Mouse (Mus musculus): ENCODE results near the gene Gmnn. TPM values are rescaled to one million over a fixed set of nuclear protein-coding genes. Genes with fewer than 3 reads are reported as not detected.
"Not testable (repeated sequence)": the region's sequence is repeated elsewhere in the genome, so short reads cannot be mapped to it uniquely, and the experiment has no call there.

Gmnn gene
- polyA plus RNA-seq, 1 experiment from 2014 or later, result 84.9 TPM

DNA sequence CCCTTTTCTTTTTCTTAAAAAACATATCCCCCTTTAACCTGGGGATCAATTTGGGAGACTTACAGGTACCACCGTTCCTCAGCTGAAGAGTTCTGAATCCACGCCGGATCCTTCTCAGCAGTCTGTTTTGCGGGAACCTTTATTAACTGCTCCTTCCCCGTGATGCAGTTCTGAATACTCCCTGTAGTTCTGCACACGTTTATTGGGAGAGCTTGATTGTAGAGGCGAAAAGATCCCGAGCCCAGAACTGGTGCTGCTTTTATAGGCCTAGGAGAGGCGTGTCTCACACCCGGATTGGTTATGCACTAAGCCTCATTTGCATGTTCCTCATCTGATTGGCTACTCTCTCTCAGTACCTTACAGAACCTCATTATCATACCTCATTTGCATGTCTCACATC, 9.8 kb upstream of the Gmnn start:
- not testable (repeated sequence) for H3K4me3 ChIP-seq (replicated peaks; ENCODE audit: low read length); H3K27me3 ChIP-seq (ENCODE audit: control insufficient read depth, insufficient read depth, low read length); H3K4me1 ChIP-seq (ENCODE audit: control insufficient read depth, insufficient read depth, low read length); H3K27ac ChIP-seq (ENCODE audit: low read length); H3K4me2 ChIP-seq (ENCODE audit: low read depth, low read length); H3K36me3 ChIP-seq (ENCODE audit: control insufficient read depth, insufficient read depth, low read length); H3K9ac ChIP-seq (ENCODE audit: low read length); H3K9me3 ChIP-seq (replicated peaks; ENCODE audit: control insufficient read depth, low read length); ATAC-seq (ENCODE audit: insufficient read depth, low FRiP score)
- 91% methylated on average over 10 of the region's 10 CpGs for WGBS

DNA sequence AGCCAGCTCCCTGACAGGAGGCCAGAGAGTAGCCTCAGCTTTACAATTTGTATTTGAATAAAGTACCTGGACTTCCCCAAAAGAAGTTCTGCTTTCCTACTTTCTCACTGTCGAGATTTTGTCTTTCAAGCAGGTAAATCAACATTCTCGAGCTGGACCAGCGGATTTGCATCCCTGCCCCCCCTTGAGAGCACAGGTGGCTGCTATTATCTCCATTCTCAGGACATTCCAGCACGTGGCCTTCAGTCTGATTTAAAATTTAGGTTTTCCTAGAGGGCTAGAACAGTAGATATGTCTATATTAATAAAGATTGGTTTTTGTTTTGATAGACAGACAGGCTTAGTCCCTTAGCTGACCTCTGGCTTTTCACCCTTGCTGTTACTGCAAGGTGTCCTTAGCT, 6.1 kb upstream of the Gmnn start:
- not testable (repeated sequence) for H3K4me1 ChIP-seq (ENCODE audit: control insufficient read depth, insufficient read depth, low read length); H3K4me3 ChIP-seq (replicated peaks; ENCODE audit: low read length); H3K9ac ChIP-seq (ENCODE audit: low read length); ATAC-seq (ENCODE audit: insufficient read depth, low FRiP score); H3K27me3 ChIP-seq (ENCODE audit: control insufficient read depth, insufficient read depth, low read length); H3K4me2 ChIP-seq (ENCODE audit: low read depth, low read length); H3K36me3 ChIP-seq (ENCODE audit: control insufficient read depth, insufficient read depth, low read length); H3K27ac ChIP-seq (ENCODE audit: low read length); H3K9me3 ChIP-seq (replicated peaks; ENCODE audit: control insufficient read depth, low read length)
- WGBS, result 65% methylated on average over 4 of the region's 4 CpGs

DNA sequence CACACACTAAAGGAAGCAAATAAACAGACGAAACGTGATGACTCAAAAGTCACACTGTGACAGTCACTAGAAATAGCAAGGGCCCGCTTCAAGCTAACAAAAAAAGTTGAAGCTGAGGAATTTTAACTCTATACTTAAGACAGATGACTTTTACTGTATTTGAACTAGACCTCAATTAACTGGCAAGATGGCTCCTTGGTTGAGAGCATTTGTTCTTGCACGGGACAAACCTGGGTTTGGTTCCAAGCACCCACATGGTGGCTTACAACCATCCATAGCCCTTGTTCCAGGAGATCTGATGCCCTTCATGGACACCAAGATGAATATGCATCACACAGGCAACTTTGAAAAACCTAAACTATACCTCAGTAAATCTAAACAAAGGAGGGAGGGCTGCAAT, 531 bp upstream of the Gmnn start:
- Histone ChIP-seq H3K36me3 (ENCODE audit: control insufficient read depth, insufficient read depth, low read length) (0 out of 2 replicates have a peak, but pooled peaks cover 4% of the 10 kb centered on the region), H3K27me3 (ENCODE audit: control insufficient read depth, insufficient read depth, low read length) (no peaks in the 10 kb centered on the region), H3K4me1 (ENCODE audit: control insufficient read depth, insufficient read depth, low read length) (peaks cover 3% of the 10 kb centered on the region; the same call in 1 of the 2 replicates), H3K4me3 (replicated peaks; ENCODE audit: low read length) (peak overlapping the region; percentile 79), H3K9ac (ENCODE audit: low read length) (peak overlapping the region; percentile 89; the same call in 1 of the 2 replicates), H3K27ac (ENCODE audit: low read length) (no peak overlapping the region), H3K9me3 (replicated peaks; ENCODE audit: control insufficient read depth, low read length) (no peaks in the 10 kb centered on the region), H3K4me2 (ENCODE audit: low read depth, low read length) (peak overlapping the region; percentile 69)
- 27% methylated on average over 4 of the region's 4 CpGs for WGBS
- no peak for ATAC-seq (ENCODE audit: insufficient read depth, low FRiP score)

DNA sequence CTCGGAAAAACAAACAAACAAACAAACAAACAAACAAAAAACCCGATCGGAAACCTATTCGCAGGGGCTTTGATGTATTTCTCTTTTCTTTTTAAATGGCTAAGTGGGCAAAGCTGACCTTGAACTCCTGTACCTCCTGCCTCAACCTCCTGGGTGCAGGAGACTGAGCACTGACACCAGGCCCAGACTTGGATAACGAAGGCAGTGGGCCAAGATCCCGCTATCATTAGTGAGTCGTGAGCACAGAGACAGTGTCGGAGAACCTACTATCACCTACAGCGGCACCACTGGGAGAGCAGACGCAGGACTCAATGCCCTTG, 680 bp downstream of the Gmnn start:
- H3K9ac ChIP-seq (ENCODE audit: low read length), result peak overlapping the region; percentile 89
- no peaks in the 10 kb centered on the region for H3K9me3 ChIP-seq (replicated peaks; ENCODE audit: control insufficient read depth, low read length)
- peak overlapping the region; percentile 69 for H3K27ac ChIP-seq (ENCODE audit: low read length)
- WGBS, result 1% methylated on average over 10 of the region's 10 CpGs
- H3K27me3 ChIP-seq (ENCODE audit: control insufficient read depth, insufficient read depth, low read length), result no peaks in the 10 kb centered on the region
- ATAC-seq (ENCODE audit: insufficient read depth, low FRiP score), result no peak
- H3K4me2 ChIP-seq (ENCODE audit: low read depth, low read length), result peak overlapping the region; percentile 69
- peaks cover 3% of the 10 kb centered on the region; the same call in 1 of the 2 replicates for H3K4me1 ChIP-seq (ENCODE audit: control insufficient read depth, insufficient read depth, low read length)
- H3K4me3 ChIP-seq (replicated peaks; ENCODE audit: low read length), result peak overlapping the region; percentile 79
- 0 out of 2 replicates have a peak, but pooled peaks cover 4% of the 10 kb centered on the region for H3K36me3 ChIP-seq (ENCODE audit: control insufficient read depth, insufficient read depth, low read length)

DNA sequence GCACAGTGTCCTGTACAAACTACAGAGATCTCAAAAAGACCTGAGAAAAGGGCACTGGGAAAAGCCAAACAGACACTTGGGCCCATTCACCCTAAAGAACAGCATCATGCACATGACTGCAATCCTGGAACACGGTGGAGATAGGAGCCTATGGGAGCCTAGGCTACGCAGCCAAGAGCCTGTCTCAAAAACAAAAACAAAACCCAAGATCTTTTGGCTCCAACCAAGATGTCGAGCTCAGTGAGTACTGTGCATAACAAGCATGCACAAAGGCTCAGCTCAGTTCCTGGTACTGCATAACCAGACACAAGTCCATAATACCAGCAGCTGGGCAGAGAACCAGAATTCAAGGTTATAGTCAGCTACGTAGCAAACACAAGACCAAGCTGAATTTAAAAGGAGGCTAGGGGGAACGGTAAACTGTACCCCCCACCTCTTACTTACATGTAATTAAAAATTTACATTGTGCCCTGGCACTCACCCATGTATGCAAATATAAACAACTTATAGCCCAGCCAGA, 1.3 kb downstream of the Gmnn start:
- Histone ChIP-seq H3K36me3 (ENCODE audit: control insufficient read depth, insufficient read depth, low read length) (0 out of 2 replicates have a peak, but pooled peaks cover 9% of the 10 kb centered on the region), H3K27ac (ENCODE audit: low read length) (peak overlapping the region; percentile 4; the same call in 1 of the 2 replicates), H3K4me3 (replicated peaks; ENCODE audit: low read length) (peak overlapping the region; percentile 79), H3K4me2 (ENCODE audit: low read depth, low read length) (peak overlapping the region; percentile 69), H3K9me3 (replicated peaks; ENCODE audit: control insufficient read depth, low read length) (no peaks in the 10 kb centered on the region), H3K27me3 (ENCODE audit: control insufficient read depth, insufficient read depth, low read length) (no peaks in the 10 kb centered on the region), H3K9ac (ENCODE audit: low read length) (peak overlapping the region; percentile 89; the same call in 1 of the 2 replicates), H3K4me1 (ENCODE audit: control insufficient read depth, insufficient read depth, low read length) (peaks cover 3% of the 10 kb centered on the region; the same call in 1 of the 2 replicates)
- ATAC-seq (ENCODE audit: insufficient read depth, low FRiP score), result no peak
- WGBS, result 52% methylated on average over 5 of the region's 5 CpGs

DNA sequence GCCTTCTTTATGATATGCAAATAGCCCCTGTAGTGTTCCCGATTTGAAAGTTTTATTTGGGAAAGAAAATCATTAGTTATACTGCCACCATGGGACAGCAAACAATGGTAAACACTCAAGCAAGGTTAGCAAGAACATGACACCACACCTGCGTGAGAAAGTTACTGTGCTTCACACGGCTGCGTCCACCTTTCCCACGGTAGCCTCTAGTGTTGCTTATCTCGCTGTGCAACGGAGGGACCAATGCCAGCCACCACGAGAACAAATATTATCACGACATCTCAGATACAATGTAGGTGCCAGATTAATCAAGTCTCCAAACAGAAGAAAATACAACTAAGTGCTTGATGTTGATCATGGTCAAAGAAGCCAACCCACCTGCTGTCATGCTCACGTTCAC, 2.3 kb downstream of the Gmnn start:
- 67% methylated on average over 10 of the region's 10 CpGs for WGBS
- no peak overlapping the region for H3K4me2 ChIP-seq (ENCODE audit: low read depth, low read length)
- ATAC-seq (ENCODE audit: insufficient read depth, low FRiP score), result no peak
- peaks cover 3% of the 10 kb centered on the region; the same call in 1 of the 2 replicates for H3K4me1 ChIP-seq (ENCODE audit: control insufficient read depth, insufficient read depth, low read length)
- no peak overlapping the region for H3K9ac ChIP-seq (ENCODE audit: low read length)
- no peaks in the 10 kb centered on the region for H3K9me3 ChIP-seq (replicated peaks; ENCODE audit: control insufficient read depth, low read length)
- no peak overlapping the region for H3K4me3 ChIP-seq (replicated peaks; ENCODE audit: low read length)
- H3K27me3 ChIP-seq (ENCODE audit: control insufficient read depth, insufficient read depth, low read length), result no peaks in the 10 kb centered on the region
- 0 out of 2 replicates have a peak, but pooled peaks cover 9% of the 10 kb centered on the region for H3K36me3 ChIP-seq (ENCODE audit: control insufficient read depth, insufficient read depth, low read length)
- no peak overlapping the region for H3K27ac ChIP-seq (ENCODE audit: low read length)

DNA sequence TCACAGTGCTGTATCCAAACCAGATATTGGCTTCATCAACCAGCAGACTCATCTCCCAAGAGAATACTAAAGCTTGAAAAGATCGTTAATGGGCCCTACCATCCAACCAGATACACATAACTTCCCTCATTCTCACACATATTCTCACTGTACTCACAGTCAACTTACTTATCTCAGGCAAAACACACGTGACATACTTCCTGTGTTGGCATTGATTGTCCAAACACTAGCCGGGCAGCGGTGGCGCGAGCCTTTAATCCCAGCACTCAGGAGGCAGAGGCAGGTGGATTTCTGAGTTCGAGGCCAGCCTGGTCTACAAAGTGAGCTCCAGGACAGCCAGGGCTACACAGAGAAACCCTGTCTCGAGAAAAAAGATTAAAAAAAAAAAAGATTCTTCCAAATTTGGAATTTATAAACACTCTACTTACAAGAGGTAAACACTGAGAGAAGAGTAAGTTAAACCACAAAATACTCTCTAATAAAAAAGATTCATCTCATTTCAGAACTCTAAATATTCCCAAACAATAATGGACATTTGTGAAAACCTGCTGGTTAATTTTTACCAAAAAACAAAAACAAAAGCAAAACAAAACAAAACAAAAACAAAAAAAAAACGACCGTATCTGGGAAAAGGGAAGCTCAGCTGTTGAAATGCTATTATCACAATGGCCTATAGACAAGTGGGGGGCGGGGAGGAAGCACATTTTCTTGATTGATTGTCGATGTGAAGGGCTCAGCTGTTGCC, 3.7 kb downstream of the Gmnn start:
- Histone ChIP-seq H3K9ac (ENCODE audit: low read length) (no peak overlapping the region), H3K4me3 (replicated peaks; ENCODE audit: low read length) (no peak overlapping the region), H3K9me3 (replicated peaks; ENCODE audit: control insufficient read depth, low read length) (no peaks in the 10 kb centered on the region), H3K27ac (ENCODE audit: low read length) (no peak overlapping the region), H3K4me2 (ENCODE audit: low read depth, low read length) (no peak overlapping the region), H3K27me3 (ENCODE audit: control insufficient read depth, insufficient read depth, low read length) (no peaks in the 10 kb centered on the region), H3K4me1 (ENCODE audit: control insufficient read depth, insufficient read depth, low read length) (peaks cover 3% of the 10 kb centered on the region; the same call in 1 of the 2 replicates), H3K36me3 (ENCODE audit: control insufficient read depth, insufficient read depth, low read length) (peaks cover 13% of the 10 kb centered on the region; the same call in 1 of the 2 replicates)
- ATAC-seq (ENCODE audit: insufficient read depth, low FRiP score), result no peak
- WGBS, result 73% methylated on average over 12 of the region's 12 CpGs

DNA sequence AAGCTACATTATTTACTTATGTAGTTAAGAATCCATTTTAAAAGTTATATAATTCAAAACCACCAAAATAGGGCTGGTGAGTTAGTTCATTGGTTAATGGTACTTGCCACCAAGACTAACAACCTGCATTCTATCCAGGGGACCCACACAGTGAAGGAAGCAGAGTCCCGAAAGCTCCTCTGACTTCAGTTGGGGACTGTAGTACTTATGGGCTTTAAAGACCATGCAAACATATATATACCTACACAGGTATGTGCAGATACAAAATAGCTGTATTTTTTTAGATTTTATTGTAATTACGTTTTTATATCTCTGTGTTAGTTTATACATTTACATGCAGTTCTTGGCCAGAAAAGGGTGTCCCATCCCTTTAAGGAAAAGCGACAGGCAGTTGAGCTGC, 5.0 kb downstream of the Gmnn start:
- no peak overlapping the region for H3K9ac ChIP-seq (ENCODE audit: low read length)
- no peaks in the 10 kb centered on the region for H3K27me3 ChIP-seq (ENCODE audit: control insufficient read depth, insufficient read depth, low read length)
- 97% methylated on average over 3 of the region's 3 CpGs for WGBS
- no peak for ATAC-seq (ENCODE audit: insufficient read depth, low FRiP score)
- peaks cover 3% of the 10 kb centered on the region; the same call in 1 of the 2 replicates for H3K4me1 ChIP-seq (ENCODE audit: control insufficient read depth, insufficient read depth, low read length)
- H3K36me3 ChIP-seq (ENCODE audit: control insufficient read depth, insufficient read depth, low read length), result peaks cover 13% of the 10 kb centered on the region; the same call in 1 of the 2 replicates
- H3K27ac ChIP-seq (ENCODE audit: low read length), result no peak overlapping the region
- no peak overlapping the region for H3K4me3 ChIP-seq (replicated peaks; ENCODE audit: low read length)
- no peaks in the 10 kb centered on the region for H3K9me3 ChIP-seq (replicated peaks; ENCODE audit: control insufficient read depth, low read length)
- H3K4me2 ChIP-seq (ENCODE audit: low read depth, low read length), result no peak overlapping the region

DNA sequence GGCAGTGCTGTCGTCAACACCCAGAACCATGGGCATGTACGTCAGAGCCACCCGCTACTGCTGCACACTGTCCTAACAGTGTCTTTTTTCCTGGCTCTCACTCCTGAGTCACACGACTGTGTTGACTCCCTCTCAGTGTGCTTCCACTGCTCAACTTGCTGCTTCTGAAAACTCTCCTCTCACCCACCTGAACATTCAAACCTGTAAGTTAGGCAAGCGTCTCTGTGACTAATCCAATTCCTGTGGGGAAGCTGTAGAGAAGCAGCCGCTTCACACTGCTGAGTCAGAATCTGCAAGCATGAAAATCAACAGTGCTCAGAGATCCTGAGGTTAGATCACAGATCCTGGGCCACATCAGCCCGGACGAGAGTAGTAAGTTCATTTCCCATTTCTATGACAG, 10.3 kb downstream of the Gmnn start:
- H3K4me3 ChIP-seq (replicated peaks; ENCODE audit: low read length), result no peak overlapping the region
- 80% methylated on average over 8 of the region's 8 CpGs for WGBS
- no peak overlapping the region for H3K27ac ChIP-seq (ENCODE audit: low read length)
- no peaks in the 10 kb centered on the region for H3K4me1 ChIP-seq (ENCODE audit: control insufficient read depth, insufficient read depth, low read length)
- peaks cover 9% of the 10 kb centered on the region; the same call in 1 of the 2 replicates for H3K36me3 ChIP-seq (ENCODE audit: control insufficient read depth, insufficient read depth, low read length)
- H3K4me2 ChIP-seq (ENCODE audit: low read depth, low read length), result no peak overlapping the region
- no peak for ATAC-seq (ENCODE audit: insufficient read depth, low FRiP score)
- no peaks in the 10 kb centered on the region for H3K27me3 ChIP-seq (ENCODE audit: control insufficient read depth, insufficient read depth, low read length)
- no peaks in the 10 kb centered on the region for H3K9me3 ChIP-seq (replicated peaks; ENCODE audit: control insufficient read depth, low read length)
- no peak overlapping the region for H3K9ac ChIP-seq (ENCODE audit: low read length)
